Mouse (Mus musculus) adipocyte (in vitro differentiated cells): ENCODE data around the gene Sema3g.

Experiments used
- DNase-seq: peaks from one replicate; pipeline ENCODE4 v3.0.0-alpha.2; 2016; ENCODE audit warnings: low spot score

Gene Sema3g

GRCm38 (mm10) chr14:31217666-31218065, at the start of gene Sema3g:
Sema3g (plus strand) TSS chr14:31217860.
- DNase-seq: peak; percentile 52

GRCm38 (mm10) chr14:31168425-31168824, 49.2 kb upstream of the Sema3g start, which contains the start of gene Stab1:
Stab1 (minus strand) TSS chr14:31168641.
- no peak for DNase-seq

DNA sequence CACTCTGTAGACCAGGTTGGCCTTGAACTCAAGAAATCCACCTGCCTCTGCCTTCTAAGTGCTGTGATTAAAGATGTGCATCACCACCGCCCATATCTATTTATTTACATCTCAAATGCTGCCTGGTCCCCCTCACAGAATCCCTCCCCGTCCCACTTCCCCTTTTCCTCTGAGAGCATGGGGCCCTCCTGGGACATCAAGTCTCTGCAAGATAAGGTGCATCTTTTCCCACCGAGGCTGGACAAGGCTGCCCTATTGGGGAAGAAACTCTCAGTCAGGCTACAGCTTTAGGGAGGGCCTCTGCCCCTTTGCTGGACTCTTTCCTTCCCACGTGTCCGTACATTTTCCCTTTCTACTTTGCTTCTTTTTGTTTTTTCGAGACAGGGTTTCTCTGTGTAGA, 48.2 kb upstream of the Sema3g start:
- DNase-seq: no peak

- no peak for DNase-seq
These were observed 46.7 kb upstream of the Sema3g start for GRCm38 (mm10) chr14:31170963-31171362.

DNA sequence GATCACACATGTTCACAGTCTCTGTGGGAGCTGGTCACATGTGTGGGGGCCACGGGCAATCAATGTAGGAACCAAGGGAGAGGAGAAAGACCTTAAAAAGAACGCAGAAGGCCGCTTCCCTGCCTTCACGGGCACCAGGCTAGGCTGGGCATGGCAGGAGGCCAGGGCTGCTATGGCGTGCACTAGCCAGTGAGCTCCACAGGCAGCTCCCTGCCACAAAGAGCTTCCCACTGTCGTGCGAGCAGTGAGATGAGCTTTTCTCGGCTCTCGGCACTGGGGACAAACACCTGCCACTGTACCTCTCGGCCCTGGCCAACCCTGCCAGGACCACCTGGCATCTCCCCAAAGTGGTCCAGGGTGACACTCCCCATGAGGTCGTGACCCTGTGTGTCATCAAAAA, 46.3 kb upstream of the Sema3g start:
- DNase-seq: no peak

DNA sequence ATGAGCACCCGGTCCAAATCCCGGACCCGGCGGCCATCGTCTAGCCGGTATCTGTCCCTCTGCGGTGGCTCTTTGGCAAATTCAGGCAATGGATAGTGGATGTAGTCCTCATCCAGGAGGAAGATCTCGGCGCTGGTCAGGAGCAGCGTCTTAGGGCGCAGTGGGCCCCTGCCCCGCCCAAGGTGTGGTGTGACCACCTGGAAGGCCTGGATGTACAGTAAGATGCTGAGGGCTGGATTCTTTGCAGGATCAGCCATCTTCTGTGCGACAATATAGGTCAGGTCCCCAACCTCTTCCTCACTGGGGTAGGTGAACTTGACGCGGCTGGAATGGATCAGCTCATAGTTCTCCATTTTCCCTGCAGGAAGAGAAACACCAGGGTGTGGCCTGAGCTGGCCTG, 45.8 kb upstream of the Sema3g start:
- DNase-seq: no peak

DNA sequence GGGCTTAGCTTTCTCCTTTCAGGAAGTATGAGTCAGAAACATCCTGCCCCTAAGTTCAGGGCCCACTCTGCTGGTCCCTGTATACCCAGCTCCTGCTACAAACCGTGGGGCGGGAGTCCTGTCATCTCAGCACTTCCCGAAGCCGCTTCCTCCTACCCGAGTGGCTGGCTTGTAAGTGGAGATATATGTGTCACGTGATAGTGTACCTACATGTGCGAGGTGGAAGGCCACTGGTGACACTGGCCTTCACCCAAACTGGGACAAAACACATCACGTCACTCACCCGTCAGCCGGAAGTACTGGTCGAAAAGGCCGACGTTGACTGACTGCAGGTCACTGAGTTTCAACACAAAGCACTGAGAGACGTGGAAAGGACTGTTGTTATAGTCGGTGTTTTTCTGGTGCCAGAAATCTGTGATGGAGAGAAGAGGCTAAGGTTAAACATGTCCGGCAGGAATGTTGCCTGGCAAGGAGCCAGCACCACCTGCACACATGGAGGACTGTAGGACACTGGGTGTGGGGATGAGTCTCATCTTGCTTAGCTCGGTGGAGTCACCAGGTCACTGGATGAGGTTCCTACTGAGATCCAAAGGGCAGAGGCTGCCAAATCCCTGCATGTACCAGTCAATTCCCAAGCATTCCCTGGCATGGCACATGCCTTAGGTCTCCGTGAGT, 44.7 kb upstream of the Sema3g start:
- DNase-seq: no peak

GRCm38 (mm10) chr14:31173537-31173936, 44.1 kb upstream of the Sema3g start:
- no peak for DNase-seq

DNA sequence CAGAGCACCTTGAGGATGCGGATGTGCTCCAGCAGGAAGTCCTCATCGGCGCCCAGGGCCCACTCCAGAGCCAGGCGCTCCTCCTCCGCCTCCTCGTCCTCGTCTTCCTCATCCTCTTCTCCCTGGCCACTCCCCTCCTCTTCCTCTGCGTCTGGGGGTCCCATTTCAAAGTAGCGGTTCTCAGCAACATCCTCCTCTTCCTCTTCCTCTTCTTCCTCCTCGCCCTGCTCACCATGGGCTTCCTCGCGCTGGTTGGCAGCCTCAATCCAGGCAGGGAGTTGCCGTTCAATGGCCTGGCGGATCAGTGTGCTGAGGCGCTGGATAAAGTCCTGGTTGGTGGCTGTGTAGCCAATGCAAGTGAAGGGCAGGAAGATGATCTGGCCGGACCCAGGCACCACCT, 40.4 kb upstream of the Sema3g start:
- DNase-seq: no peak

- no peak for DNase-seq
These were observed 39.9 kb upstream of the Sema3g start for GRCm38 (mm10) chr14:31177715-31178114.

DNA sequence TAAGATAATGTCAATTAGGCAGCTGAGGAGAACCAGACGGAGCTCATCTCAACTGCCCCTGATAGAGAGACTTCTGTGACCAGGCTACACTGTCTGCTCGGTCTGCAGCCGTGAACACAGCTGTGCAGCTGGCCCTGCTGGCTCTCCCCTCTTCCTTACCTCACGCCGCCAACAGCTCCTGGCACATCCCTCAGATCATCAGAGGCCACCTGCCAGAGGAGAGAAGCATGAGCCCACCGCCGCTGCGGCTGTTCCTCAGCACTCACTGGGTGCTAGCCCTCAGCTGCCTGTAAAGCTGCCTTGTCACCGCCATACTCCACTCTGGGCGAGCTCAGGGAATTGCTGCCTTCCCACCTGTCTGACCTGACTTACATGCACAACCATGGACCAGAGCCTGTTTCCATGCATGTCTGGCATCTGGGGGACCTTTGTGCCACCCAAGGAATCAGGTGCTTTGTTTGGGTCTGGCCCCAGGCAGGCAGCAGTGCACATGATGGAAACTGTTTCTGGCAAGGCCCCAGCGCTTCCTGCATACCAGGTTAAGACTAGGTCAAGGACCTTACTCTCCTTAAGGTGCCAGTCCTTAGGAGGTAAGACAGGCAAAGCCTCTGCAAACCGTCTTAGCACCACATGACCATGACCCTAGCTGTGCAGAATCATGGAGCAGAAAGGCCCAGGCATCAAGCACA, 37.8 kb upstream of the Sema3g start:
- no peak for DNase-seq

DNA sequence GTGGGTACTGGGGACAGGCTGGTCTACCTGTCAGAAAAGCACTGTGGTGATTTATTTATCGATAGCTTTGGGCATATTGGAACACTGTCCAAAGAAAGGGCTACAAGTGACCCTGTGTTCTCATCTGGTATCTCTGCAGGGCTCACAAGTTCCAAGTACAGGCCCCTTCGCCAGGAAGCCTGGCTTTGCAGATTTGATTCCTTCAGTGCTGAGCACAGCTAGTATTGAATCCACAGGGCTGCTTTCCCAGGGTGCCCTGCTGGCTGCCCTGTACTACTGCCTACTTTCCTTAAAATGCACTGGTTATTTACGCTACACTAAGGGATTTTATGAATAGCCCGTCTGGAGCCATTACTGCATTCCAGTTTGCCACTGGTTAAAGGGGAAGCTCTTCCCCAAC, 36.1 kb upstream of the Sema3g start:
- DNase-seq: no peak

DNA sequence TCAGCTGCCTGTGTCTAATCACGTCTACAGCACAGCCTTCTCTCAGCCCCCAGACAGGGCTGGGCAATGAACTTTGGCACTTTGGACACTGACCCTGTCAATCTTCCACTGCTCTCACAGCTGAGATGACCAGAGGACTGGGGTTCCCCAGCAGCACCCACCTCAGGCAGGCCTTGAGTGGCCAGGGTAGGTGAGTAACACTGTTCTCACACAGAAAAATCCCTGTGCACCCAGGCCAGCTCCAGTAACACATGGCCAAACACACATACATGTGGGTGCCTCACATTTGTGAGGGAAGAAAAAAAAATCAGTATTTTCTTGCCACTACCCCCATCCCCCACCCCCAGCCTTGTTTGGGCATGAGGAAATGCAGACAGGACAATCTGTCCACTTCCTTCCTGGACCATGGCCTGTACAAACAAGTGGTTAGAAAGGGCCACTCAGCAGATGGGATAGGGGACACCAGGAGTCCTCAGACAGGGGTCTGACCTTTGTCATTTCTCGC, 34.8 kb upstream of the Sema3g start:
- DNase-seq: no peak

DNA sequence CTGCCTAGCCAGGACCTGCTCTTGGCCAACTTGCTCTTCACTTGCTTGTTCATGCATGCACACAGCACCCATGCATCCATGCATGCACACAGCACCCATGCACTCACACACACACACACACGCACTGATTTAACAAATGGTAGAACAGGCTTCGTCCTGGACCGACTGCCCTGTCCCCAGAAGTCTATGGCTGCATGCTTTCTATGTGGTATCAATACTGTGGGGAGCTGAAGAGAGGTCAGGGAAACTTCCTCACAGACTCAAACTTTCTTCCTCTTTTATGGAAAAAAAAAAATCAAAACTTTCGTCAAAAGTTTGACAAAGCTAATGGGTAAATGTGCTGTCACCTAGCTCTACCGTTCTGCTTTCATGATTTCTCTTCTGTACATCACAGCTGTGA, 34.1 kb upstream of the Sema3g start:
- no peak for DNase-seq

DNA sequence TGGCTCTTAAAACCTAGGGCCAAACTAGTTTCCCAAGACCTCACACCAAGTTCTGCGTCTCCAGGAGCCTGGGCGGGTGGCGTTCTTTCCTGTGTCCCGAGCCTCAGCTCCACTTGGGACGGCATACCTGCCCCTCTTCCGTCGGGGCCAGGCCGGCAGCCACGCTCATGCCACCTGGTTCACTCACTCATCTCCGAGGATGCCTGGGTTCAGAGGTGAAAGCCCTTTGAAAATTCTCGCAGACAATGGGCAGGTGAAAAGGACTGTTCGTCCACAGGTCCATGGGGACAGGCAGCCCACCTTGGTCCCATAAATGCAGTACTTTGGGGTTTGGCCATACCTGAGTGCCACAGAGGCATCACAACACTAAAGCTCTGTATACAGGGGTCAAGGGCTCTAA, 33.5 kb upstream of the Sema3g start:
- no peak for DNase-seq

DNA sequence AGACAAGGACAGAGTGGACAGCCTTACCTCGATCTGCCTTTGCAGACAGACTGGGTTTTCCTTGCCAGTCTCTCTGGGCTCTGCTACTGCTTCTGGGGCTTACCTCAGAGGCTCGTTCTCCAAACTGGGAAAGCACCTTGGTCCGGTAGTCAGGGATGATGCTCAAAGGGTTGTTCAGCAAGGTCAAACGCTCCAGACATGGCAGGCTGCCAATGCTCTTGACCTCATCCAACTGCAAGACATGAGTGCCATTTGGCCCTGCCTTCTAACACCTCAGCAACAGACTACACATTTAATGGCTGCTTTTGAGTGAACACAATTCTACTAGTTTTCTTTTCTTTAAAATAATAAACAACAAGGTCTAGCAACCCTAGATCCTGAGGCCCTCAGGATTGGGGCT, 31.0 kb upstream of the Sema3g start:
- DNase-seq: no peak

DNA sequence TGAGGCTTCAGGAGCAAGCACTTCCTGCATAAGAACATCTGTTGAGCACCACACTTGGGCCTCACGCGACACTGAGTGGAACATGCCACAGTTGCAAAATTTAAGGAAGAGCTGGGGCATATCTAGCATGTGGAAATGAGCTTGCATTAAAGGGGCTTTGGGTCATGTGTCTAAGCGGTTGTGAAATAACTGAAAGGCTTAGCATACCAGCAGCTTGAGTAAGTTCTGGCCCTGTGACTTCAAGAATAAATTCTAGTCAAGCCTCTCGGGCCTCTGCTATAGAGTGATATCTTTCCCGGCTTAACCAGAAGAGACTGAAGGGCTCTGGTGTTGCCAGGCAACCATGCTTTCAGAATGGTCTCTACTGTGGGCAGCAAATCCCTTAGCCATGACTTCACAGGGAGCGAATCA, 28.9 kb upstream of the Sema3g start:
- DNase-seq: peak; percentile 24

DNA sequence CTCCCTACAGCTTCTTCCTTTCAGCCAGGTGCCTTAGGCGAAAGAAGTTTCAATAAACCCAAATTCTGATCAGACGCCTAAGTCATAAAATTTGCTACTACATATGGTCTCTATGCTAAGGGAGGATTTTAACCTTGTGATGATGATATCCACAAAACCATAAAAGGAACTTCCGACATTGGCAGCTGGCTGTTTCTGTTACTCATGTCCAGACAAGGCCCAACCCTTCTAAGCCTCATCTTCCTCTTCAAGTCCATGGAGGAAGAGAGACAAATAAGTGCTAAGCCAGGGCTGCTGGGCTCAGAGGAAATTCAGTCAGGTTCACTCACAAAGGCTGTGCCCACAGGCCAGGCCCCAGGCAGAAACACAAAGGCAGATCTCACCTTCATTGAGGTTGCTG, 28.3 kb upstream of the Sema3g start:
- DNase-seq: no peak

DNA sequence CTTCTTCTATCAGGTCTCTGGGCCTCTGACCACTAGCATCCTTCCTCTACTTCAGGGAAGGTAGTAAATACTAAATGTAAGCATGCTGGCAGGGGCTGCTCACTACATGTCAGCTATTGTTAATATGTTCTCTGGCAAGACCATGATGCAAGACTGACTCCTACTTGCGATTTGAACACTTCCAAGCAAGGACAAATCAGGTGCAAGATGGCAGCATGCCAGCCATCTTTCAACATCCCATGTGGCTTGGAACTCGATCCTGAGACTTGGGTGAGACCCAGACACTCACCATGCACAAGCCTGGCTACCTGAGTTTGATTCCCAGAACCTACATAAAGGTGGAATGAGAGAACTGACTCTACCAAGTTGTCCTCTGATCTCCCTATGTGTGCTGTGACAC, 25.7 kb upstream of the Sema3g start:
- DNase-seq: no peak

GRCm38 (mm10) chr14:31193791-31194190, 23.9 kb upstream of the Sema3g start:
- no peak for DNase-seq

DNA sequence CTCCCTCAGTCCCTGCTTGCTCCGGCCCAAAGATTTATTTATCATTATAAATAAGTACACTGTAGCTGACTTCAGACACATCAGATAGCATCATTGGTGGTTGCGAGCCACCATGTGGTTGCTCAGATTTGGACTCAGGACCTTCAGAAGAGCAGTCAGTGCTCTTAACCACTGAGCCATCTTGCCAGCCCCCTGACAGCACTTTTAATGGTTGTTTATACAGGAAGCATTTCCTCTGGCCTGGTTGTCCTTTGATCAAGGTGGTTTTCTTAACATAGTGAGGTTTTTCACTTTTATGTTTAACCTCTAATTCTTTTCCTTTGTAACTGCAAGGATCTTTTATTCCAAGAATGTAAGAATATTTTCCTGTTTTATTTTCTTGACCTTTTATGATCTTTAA, 23.2 kb upstream of the Sema3g start:
- DNase-seq: no peak

- DNase-seq: peak; percentile 85
These were observed 22.7 kb upstream of the Sema3g start for GRCm38 (mm10) chr14:31194891-31195513.

DNA sequence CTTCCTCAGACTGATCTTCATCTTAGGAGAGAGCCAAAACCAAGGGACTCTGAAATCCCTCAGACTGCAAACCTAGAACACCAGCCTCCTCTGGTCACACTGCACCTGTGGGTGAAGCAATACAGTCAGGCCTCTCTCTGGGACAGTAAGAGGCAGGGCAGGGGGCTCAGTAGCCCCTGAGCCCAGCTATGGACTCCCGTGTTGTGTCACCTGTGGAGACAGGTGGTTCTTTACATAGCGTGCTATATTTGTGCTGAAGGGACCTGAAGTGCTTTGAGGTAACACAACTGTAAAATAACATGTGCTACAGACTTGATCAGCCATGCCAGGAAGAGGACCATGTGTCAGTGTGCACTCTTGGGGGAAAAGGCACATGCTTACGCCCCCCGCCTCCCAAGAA, 22.1 kb upstream of the Sema3g start:
- DNase-seq: no peak
